Mouse (Mus musculus) embryo, embryonic 11.5 days (tissue): ENCODE measurements around the gene Pard3.

Experiments used
- DNase-seq: peaks from one replicate; pipeline ENCODE4 v3.0.0-alpha.2; 2012; ENCODE audit warnings: low read depth, low spot score

Gene Pard3

DNA sequence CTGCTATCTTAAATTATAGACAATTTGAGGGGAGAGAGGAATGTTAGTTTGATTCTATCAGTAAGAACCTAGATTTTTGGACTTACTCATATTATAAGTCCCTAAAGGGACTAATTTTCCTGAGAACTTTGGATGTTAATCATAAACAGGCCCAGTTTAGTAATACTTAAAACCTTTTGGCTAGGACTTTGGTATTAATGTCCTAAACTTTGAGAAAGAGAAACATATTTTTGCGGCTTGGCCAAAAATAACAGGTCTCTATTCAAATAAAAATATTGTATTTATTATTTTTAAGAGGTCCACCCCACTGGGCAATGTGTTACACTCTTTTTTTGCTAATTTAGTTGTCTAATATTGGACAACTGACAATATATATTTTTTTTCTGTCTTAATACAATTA, 271.5 kb downstream of the Pard3 start:
- no peak for DNase-seq

GRCm38 (mm10) chr8:127338183-127338582, 274.5 kb downstream of the Pard3 start:
- no peak for DNase-seq

DNA sequence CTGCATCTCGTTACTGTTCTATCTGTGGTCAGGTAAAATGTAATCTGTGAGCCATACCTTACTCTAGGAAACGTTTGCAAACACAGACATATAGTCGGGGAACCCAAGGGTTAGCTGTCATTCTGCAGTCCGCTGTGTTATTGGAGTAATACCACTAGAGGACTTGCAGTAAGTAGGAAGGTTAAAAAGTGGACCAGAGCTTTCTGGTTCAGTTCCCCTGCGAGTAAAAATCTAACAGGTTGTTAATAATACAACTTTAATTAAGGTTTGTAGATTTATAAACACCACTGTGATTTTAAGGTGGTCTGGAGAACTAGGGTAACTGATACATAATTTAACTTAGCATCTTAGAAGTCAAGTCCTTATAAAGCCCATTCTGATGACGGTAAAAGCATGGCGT, 277.4 kb downstream of the Pard3 start:
- no peak for DNase-seq

- DNase-seq: no peak
These were observed 279.4 kb downstream of the Pard3 start for GRCm38 (mm10) chr8:127343115-127343514.

GRCm38 (mm10) chr8:127344421-127344820, 280.7 kb downstream of the Pard3 start:
- DNase-seq: no peak

DNA sequence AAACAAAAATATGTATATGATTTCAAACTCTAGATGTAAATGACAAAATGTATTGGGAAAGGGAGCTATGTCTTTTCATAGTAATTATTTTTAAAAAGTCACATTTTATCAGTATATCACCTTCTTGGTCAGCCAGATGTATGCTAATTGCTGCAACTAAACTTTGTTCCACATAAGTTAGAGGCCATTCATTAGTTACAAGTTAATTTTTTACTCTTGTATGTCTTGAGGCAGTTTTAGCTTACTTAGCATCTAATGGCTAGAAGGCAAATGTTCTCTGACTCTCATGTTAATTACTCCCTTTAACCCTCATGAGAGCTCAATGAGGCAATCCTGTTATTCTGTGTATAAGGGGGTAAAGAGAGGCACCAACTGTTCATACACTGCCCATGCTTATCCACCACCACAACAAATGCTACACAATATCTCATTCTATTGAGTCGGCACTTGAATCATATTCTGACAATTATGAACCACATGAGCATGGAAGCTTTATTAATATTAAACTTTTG, 282.3 kb downstream of the Pard3 start:
- DNase-seq: no peak

GRCm38 (mm10) chr8:127347890-127348495, 284.3 kb downstream of the Pard3 start:
- no peak for DNase-seq

GRCm38 (mm10) chr8:127361796-127362195, 298.1 kb downstream of the Pard3 start:
- DNase-seq: no peak

- no peak for DNase-seq
These were observed 304.7 kb downstream of the Pard3 start for GRCm38 (mm10) chr8:127368347-127368746.

- no peak for DNase-seq
These were observed 307.7 kb downstream of the Pard3 start for GRCm38 (mm10) chr8:127371326-127371949.

GRCm38 (mm10) chr8:127377775-127378174, 314.1 kb downstream of the Pard3 start:
- DNase-seq: no peak

GRCm38 (mm10) chr8:127378994-127379858, 315.5 kb downstream of the Pard3 start:
- no peak for DNase-seq

GRCm38 (mm10) chr8:127381259-127381658, 317.6 kb downstream of the Pard3 start:
- DNase-seq: no peak

DNA sequence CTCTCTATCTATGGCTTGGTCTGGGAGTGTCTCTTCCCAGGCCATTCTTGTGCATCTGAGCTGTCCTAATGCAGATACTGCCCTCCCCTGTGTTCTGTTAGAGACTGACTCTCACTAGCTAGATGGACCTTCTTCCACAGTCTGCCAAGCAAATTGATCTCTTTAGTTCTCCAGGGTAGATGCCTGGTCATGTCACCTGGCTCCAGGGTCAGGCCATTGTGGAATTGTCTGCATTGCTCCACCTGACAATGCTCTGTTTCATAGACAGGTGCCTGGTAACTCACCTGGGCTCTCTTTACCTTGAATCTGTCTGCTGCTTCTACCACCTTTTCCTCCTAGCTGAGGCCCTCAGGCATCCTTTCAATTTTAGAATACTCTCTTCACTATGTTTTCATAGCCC, 329.0 kb downstream of the Pard3 start:
- no peak for DNase-seq

- no peak for DNase-seq
These were observed 331.8 kb downstream of the Pard3 start for GRCm38 (mm10) chr8:127395488-127395887.

GRCm38 (mm10) chr8:127405815-127406214, 342.1 kb downstream of the Pard3 start:
- no peak for DNase-seq

GRCm38 (mm10) chr8:127410606-127411005, 346.9 kb downstream of the Pard3 start:
- DNase-seq: no peak

- no peak for DNase-seq
These were observed 347.6 kb downstream of the Pard3 start for GRCm38 (mm10) chr8:127411190-127411848.

DNA sequence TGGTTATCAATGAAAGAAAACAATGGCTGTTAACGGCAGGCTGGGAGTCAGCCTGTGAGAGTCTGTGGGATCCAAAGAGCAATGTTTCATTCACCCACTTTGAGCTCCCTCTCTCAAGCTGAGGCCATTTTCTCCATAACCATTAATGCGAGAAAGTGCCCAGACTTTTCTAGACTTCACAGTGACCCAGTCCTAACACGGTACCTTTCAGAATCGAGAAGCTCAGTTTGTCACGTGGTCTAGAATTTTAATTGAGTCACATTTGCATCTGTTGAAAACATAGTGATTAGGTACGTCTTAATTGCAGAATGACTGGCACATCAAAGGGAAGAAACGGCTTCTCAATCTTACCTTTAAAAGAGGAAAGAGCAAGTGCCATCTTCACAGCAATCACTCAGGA, 359.3 kb downstream of the Pard3 start:
- no peak for DNase-seq

DNA sequence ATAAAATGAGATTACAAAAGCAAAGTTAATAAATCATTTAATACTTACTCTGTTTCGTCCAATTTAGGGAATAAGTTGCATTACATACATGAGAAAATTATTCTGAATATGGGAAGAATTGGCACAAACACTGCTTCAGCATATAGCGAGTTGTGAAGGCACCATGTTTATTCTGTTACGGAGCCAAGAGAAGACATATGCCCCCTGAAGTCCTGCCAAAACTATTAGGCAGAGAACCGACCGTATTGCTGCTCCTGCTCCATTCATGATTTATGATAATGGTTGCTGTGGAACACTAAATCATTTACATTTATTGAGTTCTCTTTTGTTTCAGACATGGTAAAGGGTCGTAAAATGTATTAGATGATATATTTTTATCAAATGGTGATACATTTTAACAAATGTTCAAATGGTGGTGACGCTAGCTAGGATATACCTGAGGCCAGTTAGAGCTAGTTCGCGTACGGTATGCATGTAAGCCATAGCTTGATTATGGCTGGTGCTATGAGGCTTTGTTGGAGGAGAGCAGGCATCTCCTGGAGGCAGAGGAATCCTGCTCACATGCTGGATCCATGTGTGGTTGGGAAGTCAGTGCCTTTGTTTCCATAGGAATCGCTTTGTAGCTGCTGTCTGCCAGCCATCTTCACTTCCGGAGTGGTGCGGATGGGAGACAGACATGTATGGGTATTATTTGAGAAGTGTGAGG, 360.7 kb downstream of the Pard3 start:
- DNase-seq: no peak

- no peak for DNase-seq
These were observed 363.2 kb downstream of the Pard3 start for GRCm38 (mm10) chr8:127426857-127427256.
